Mouse (Mus musculus): ENCODE data around the gene Thbs2.

Thbs2 gene

DNA sequence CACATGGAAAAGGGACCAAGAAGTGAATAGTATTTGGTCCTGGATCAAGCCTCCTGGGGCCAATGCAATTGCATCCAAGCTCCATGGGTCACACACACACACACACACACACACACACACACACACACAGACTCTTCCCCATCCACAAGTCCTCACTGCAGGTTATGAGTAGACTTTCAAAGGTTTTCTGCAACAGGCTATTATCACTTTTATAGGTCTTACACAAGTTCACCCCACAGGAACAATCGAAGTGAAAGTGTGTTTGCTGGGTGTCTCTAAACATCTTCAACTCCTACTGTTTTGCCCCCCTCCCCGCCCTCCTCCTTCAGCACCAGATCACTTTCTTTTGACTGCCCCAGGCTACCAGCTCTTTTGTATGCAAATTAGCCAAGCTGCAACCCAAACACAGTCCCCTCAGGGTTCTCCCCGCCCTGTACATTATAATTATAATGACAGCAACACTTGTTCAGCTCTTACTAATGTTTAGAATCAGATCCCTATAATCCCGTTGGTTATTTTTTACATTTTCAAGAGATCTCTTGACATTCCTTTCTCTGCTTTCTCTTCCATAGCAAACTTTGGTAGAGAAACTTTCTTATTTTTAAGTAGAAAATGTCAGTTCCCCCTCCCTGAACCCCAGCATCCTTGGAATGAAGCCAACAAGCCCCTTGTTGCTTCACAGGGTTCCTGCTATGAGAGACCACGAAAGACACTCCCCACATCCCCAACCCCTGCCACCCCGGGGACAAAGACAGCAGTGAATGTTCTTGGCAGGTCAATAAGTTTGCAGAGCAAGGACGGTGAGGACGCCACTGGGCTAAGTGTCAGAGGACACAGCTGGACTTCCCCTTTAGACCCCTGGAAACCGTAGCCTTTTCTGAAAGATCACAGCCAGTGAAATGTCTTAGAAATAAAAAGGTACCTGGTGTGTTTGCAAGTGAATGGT is 714 bp downstream of the Thbs2 start:
- DNase-seq, result no peak

GRCm38 (mm10) chr17:14691901-14692300 is 2.1 kb downstream of the Thbs2 start:
- DNase-seq, result no peak

DNA sequence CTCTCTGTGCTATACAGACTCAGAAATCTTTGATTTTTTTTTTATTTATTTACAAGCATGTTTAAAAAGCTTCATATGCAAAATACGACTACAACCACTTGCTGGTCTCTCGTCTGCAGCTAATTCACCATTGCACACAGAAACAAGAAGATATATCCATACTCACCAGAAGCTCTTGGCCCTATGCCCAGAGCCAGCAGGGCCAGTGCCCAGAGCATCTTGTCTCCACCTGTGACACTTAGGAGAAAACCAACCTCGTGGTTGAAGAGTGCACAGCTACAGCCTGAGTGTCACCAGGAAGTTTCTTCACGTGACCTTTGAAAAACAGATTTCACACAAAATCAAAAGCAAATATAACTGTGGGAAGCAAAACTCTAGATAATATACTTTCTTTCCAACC is 2.8 kb downstream of the Thbs2 start:
- DNase-seq, result peak; percentile 28

GRCm38 (mm10) chr17:14682836-14683235 is 11.2 kb downstream of the Thbs2 start:
- no peak for DNase-seq

DNA sequence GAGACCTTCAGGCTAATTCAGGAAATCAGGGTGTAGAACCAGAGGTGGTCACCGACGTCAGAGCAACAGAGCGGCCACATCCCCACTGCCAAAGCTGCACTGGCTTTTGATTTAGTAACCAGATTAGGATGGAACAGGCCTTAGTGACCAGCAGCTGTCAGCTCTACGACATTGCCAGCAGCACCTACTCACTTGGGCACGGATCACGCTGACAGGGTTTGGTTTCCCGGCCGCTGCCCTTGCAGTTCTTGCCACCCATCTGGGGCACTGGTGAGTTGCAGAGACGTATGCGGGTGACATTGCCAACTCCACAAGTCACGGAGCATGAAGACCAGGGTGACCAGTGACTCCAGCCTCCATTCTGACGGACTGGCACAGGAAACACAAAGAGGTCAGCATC is 13.0 kb downstream of the Thbs2 start:
- no peak for DNase-seq

DNA sequence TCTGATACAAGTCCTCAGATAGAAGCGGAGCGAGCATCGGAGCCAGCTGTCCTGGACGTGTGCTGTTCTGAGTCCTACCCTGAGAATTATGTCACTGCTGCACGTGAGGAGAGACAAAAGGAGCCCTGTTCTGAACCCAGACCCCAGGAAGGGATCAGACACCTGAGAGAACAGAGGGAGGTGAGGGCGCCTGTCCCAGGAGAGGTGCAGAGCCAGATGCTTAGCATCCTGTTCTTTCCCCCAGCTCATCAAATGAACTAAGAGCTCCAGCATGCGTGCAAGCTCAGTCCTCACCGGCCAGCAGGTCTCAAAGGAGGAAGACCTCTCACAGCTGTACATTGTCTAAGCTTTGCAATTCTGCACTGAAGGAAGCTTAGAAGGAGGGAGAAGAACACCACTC is 16.8 kb downstream of the Thbs2 start:
- DNase-seq, result no peak

DNA sequence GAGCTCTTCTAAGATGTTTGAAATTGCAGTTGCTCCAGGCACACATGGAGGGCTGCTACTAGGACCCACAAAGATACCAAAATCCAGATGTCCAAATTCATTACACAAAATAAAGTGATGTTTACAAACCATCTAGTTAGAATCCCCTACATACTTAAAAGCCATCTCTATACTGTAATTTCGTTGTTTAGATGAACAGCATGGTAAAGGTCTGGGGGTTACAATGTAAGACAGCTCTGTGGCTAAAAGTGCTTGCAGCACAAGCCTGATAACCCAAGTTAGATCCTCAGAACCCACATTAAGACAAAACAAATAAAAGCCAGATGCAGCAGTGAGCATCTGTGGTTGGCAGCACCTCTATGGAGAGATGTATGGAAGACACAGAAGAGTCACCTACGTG is 18.5 kb downstream of the Thbs2 start:
- DNase-seq, result no peak

DNA sequence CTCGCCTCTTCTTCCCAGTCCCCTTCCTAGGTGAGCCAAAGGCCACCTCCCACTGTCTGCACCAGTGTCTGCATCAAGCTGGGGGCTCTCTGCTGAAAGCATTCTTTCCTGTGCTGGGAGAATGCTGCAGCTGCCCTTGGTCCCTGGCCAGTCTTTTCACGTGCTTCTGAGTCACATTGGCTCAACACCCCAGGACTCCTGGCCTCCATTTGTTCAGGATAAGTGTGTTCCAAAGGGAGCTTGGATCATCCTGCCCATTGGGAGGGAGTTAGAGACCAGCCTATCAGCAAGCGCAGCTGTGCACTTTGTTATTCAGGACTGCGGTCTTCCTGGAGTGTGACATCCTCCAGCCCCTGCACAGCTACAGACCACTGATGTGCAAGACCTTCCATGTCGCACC is 21.6 kb downstream of the Thbs2 start:
- DNase-seq, result peak; percentile 42

DNA sequence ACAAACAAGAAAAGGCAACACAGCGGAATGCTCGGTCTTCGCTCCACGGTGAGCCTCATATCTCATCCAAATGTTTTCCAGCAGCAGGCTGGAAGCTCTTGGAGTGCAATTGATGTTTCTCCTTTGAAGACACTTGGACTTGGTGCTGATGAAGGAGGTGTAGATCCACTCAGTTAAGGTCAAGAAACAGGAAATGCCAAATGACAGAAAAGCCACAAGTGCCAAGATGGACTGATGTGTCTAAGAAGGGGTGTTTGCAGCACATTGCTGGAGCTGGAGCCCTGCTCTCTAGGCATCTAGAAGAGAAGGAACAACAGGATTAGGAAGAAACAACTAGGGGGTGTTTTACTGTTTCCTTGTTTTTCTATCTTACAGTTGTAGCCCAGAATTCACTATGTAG is 26.8 kb downstream of the Thbs2 start:
- no peak for DNase-seq

- DNase-seq, result no peak
Observed at GRCm38 (mm10) chr17:14666451-14666850, 27.6 kb downstream of the Thbs2 start.

GRCm38 (mm10) chr17:14663366-14663765 is 30.7 kb downstream of the Thbs2 start:
- no peak for DNase-seq

DNA sequence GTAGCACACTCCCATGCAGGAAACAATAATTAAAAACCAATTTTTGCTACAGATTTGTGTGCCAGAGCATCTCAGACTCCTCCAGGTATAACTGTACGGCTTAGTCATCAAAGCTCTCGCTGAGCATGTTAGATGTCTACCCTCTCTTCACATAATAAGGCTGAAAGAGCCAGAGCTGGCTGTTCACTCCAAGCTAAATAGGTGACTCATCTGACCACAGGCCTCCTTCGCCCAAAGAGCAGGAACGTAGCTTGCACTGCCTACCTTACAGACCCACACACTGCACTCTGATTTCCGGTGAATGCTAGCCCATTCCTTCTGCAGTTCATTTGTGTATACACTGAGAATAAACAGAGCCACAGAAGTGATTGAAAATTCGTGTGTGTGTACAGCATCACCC is 31.6 kb downstream of the Thbs2 start:
- DNase-seq, result no peak

GRCm38 (mm10) chr17:14659746-14660145 is 34.3 kb downstream of the Thbs2 start:
- DNase-seq, result no peak

- DNase-seq, result no peak
Observed at GRCm38 (mm10) chr17:14658123-14658522, 35.9 kb downstream of the Thbs2 start.

- DNase-seq, result no peak
Observed at GRCm38 (mm10) chr17:14657123-14657522, 36.9 kb downstream of the Thbs2 start.

DNA sequence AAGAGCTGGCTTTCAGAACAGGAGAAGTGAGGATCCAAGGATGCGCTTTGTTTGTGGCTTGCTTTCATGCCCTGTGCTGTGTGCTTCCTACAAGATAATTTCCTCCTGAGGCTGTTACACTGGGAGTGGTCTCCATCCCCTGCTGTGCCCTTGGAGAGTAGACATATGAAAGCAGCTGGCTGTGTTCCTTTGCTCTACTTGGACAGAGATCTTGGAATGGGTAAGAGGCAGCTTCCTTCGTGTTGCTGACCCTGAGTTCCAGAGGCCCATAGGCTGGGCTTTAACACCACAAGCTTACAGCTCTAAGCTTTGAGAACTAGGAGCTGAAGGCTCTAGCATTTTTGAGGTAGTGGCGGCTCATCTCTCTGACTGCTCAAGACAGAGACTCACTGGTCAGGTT is 39.1 kb downstream of the Thbs2 start:
- no peak for DNase-seq

GRCm38 (mm10) chr17:14652013-14652412 is 42.0 kb downstream of the Thbs2 start:
- no peak for DNase-seq

GRCm38 (mm10) chr17:14647996-14648640 is 45.9 kb downstream of the Thbs2 start:
- DNase-seq, result peak; percentile 12

- DNase-seq, result no peak
Observed at GRCm38 (mm10) chr17:14643996-14644395, 50.0 kb downstream of the Thbs2 start.

DNA sequence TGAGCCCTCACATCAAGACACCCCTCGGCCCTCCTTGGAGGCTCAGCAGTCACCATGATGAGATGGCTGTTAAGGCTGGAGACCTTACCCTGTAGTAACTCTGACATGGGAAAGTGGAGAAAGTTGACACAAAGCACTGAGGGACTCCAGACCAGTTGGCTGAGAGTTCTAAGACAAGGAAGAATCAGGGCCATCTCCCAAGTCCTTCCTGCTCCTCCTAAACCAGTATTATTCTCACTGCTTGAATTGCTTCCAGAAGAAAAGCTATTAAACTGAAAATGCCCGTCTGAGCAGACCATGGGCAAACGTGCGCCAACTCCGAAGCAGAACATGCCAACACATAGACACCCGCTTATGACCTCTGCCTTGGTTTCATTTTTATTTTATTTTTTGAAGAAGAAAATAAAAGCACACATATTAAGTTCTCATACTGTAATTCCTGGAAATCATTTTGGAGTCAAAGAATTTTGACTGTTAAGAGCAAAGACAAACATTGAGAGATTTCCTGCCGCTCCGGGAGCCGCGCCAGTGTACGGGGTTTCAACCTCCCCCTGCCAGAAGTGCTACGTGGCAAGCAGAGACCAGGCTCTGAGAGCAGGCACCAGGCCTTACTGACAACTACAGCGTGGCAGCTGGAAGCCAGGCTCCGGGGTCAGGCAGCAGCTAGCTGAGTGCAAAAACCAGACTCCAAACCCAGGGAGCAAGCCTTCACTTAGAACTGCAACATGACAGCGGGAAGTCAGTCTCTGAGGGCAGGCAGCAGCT is 53.5 kb downstream of the Thbs2 start:
- DNase-seq, result no peak

DNA sequence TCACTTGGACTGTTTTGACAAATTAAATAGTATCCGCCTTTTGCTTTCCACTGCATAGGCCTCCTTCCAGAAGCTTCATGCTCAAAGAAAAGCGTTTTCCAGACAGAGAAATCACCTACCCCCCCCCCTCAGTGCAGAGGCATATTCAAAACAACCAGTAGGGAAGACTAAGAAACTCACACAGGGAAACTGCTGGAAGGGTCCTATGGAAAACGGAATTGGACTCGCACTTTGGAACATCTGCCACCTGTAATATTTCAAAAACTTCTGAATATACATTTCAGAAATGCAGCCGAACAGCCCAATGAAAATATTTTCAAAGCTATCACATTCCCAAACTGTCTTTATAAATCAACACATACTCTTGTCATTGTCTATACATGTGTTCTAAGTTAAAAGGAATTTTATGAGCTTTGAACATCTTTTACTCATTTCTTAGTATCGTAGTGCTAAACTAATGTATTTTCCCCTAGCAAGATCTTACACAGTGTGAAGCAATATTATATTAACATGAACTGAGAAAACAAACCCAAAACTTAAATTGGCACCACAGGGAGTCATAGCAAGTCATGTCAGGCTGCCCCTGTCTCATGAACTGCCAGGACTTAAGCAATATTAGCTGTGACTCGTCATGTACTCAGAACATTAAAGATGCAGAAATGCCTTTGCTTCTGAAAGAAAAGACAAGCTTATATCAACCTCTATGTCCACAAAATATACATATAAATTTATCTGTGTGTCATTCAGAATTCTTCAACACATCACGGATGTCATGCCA is 58.3 kb downstream of the Thbs2 start:
- DNase-seq, result no peak

GRCm38 (mm10) chr17:14628901-14629300 is 65.1 kb downstream of the Thbs2 start:
- no peak for DNase-seq

GRCm38 (mm10) chr17:14627828-14628338 is 66.2 kb downstream of the Thbs2 start:
- no peak for DNase-seq
